Mouse (Mus musculus) neural tube, embryonic 15.5 days (tissue): ENCODE data around the gene Apbb2. TPM values are rescaled to one million over a fixed set of nuclear protein-coding genes. Genes with fewer than 3 reads are reported as not detected.

Source experiments
- ATAC-seq: fragments of 200-750 bp; cut with Nextera tagmentation; 2 replicates; pipeline ENCODE4 v1.8.0; 2017; ENCODE audit warnings: mild to moderate bottlenecking, moderate TSS enrichment, moderate library complexity; ENCODE audit not compliant: low FRiP score
- H3K27ac ChIP-seq: fragments of 300-500 bp; sonication (generic); replicated peaks from 2 replicates; pipeline ENCODE4 v1.5.1; 2015; ENCODE audit warnings: mild to moderate bottlenecking, inconsistent platforms
- H3K27me3 ChIP-seq: fragments of 300-500 bp; sonication (generic); replicated peaks from 2 replicates; pipeline ENCODE4 v1.6.1; 2015; ENCODE audit warnings: inconsistent platforms
- H3K36me3 ChIP-seq: fragments of 300-500 bp; sonication (generic); 2 replicates; pipeline ENCODE4 v1.6.1; 2015; ENCODE audit warnings: inconsistent platforms
- H3K4me1 ChIP-seq: fragments of 300-500 bp; sonication (generic); 2 replicates; pipeline ENCODE4 v1.6.1; 2015; ENCODE audit warnings: inconsistent platforms
- H3K4me2 ChIP-seq: fragments of 300-500 bp; sonication (generic); 2 replicates; pipeline ENCODE4 v1.6.1; 2015; ENCODE audit warnings: inconsistent platforms, mild to moderate bottlenecking, moderate library complexity
- H3K4me3 ChIP-seq: fragments of 300-500 bp; sonication (generic); replicated peaks from 2 replicates; pipeline ENCODE4 v1.5.1; 2015; ENCODE audit warnings: mild to moderate bottlenecking, inconsistent platforms
- H3K9ac ChIP-seq: fragments of 300-500 bp; sonication (generic); replicated peaks from 2 replicates; pipeline ENCODE4 v1.6.1; 2015; ENCODE audit warnings: mild to moderate bottlenecking, inconsistent platforms
- H3K9me3 ChIP-seq: fragments of 300-500 bp; sonication (generic); replicated peaks from 2 replicates; pipeline ENCODE4 v1.6.1; 2016; ENCODE audit warnings: inconsistent platforms
- WGBS: fragments of 180-500 bp; shearing (Covaris S2); methylation state at CpG from one replicate; pipeline ENCODE4 v1.1.7; 2015; ENCODE audit warnings: mixed read lengths; 5-methylcytosine and 5-hydroxymethylcytosine counted together
- polyA plus RNA-seq: library from polyadenylated mRNA; unstranded; fragments of >200 nt; fragmentation: Nextera tagmentation; extraction: Ambion mirVana; gene quantifications from 2 replicates; pipeline ENCODE4 v1.2.1, GENCODE M21; 2015

The Apbb2 gene
- polyA plus RNA-seq, 1 experiment from 2014 or later = 118 TPM

DNA sequence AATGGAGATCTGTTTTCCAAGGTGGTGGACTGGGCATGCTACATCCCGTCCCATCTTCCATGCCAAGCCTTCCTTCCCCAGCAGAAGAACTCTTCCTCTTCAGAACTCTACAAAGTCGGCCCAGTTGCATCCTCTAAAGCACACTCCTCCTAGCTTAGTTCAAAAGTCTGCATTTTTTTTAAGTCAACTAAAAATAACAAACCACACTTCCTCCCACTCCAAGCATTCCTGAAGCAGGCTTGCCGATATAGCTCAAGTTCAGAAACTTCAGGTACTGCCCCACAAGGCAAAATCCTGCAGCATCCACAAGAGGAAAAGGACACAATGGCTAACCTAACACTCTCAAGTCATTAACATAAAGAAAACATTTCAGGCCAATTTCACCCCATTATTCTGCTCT, 4.9 kb downstream of the Apbb2 start:
- 54% methylated on average over 3 of the region's 3 CpGs for WGBS
- ATAC-seq = no peak
- peaks cover 75% of the 10 kb centered on the region for H3K4me1 ChIP-seq
- H3K9me3 ChIP-seq = no peaks in the 10 kb centered on the region
- no peak overlapping the region for H3K9ac ChIP-seq
- no peak overlapping the region for H3K4me3 ChIP-seq
- 0 out of 2 replicates have a peak overlapping the region, but pooled peaks have one; percentile 3 for H3K27ac ChIP-seq
- H3K36me3 ChIP-seq = no peaks in the 10 kb centered on the region
- H3K27me3 ChIP-seq = no peaks in the 10 kb centered on the region
- no peak overlapping the region for H3K4me2 ChIP-seq

DNA sequence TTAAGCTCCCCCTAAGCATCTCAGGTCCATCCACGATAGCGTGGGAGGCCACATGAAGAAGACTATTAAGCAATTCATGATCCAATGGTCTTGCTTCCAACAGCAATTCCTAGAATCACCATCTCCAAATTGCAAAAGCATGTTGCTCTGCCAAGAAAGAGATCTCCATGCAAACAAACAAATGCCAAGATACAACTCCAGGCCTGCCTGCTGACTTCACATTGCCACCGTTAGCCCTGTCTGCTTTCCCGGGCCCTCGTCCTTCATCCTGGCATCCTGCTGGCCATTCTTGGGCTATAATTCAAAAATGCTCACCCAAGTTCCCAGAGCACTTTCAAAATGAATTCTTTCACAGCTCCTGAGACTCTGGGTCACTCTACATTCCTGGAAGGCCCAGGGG, 5.6 kb downstream of the Apbb2 start:
- Histone ChIP-seq H3K36me3 (no peaks in the 10 kb centered on the region), H3K4me2 (no peak overlapping the region), H3K27me3 (no peaks in the 10 kb centered on the region), H3K9me3 (no peaks in the 10 kb centered on the region), H3K4me3 (no peak overlapping the region), H3K4me1 (peaks cover 74% of the 10 kb centered on the region), H3K27ac (peak overlapping the region; percentile 3; the same call in 1 of the 2 replicates), H3K9ac (no peak overlapping the region)
- 45% methylated on average over 5 of the region's 5 CpGs for WGBS
- ATAC-seq = no peak

DNA sequence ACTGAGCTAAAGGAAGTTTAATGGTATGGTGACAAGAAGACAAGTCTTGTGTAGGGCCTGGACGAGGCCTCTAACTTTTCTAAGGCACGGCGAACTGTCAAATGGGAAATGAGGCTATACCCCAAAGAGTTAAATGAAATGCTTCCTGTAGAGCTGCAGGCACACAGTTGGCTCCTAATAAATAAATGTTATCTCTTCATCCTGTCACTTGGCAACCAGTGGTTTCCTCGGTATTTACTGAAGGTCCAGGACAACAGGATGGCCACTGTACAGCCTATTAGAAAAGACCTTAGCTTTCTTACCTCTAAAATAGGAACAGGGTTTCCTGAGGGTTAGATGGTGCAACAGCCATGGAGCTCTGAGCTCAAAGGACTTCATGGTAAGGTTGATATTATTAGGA, 6.7 kb downstream of the Apbb2 start:
- H3K9me3 ChIP-seq = no peaks in the 10 kb centered on the region
- peaks cover 70% of the 10 kb centered on the region for H3K4me1 ChIP-seq
- no peak overlapping the region for H3K9ac ChIP-seq
- H3K27ac ChIP-seq = no peak overlapping the region
- no peak for ATAC-seq
- H3K4me3 ChIP-seq = no peak overlapping the region
- H3K36me3 ChIP-seq = no peaks in the 10 kb centered on the region
- 51% methylated on average over 4 of the region's 4 CpGs for WGBS
- H3K4me2 ChIP-seq = no peak overlapping the region
- H3K27me3 ChIP-seq = no peaks in the 10 kb centered on the region

DNA sequence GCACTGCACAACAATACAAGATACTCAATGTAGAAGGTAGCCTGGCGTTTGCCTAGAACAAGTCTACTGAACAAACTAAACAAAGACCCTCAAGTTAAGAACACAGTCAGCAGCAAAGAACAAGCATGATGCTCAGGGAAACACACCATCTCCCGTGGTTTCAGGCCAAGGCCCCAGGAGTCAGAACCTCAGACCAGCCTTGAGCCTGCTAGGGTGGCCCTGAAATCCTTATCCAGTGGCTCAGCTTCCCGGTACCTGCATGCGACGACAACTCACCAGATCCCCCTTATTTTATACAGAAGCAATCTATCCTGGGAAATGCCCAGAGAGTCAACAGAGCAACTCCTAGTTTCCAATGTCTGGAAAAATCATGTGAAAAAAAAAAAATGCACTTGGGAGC, 7.2 kb downstream of the Apbb2 start:
- no peak for ATAC-seq
- WGBS = 96% methylated on average over 5 of the region's 5 CpGs

DNA sequence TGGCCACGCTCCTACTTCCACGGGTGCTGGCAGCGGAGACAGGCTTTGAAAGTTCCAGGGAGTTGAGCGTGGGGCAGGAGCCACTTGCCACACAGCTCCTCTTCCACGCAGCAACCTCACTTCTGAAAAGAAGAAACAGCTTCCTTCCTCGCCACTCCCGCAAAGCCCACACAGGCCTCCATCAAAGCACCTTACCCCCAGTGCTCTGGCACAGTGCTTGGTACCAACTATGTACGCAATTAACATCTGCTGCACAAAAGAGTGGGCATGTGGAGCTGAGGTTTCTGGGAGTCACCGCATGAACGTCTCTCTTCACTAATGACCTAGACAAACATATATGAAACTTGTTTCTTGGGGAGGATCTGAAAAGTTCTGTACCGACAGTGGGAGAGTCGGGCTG, 8.3 kb downstream of the Apbb2 start:
- Histone ChIP-seq H3K4me2 (no peak overlapping the region), H3K4me1 (peaks cover 57% of the 10 kb centered on the region), H3K36me3 (no peaks in the 10 kb centered on the region), H3K27ac (no peak overlapping the region), H3K27me3 (no peaks in the 10 kb centered on the region), H3K4me3 (no peak overlapping the region), H3K9ac (no peak overlapping the region), H3K9me3 (no peaks in the 10 kb centered on the region)
- no peak for ATAC-seq
- 84% methylated on average over 12 of the region's 12 CpGs for WGBS

More for the DNA sequence above, 7.2 kb downstream of the Apbb2 start:
- Histone ChIP-seq H3K9me3 (no peaks in the 10 kb centered on the region), H3K4me2 (no peak overlapping the region), H3K9ac (no peak overlapping the region), H3K4me1 (peaks cover 65% of the 10 kb centered on the region), H3K27ac (no peak overlapping the region), H3K27me3 (no peaks in the 10 kb centered on the region), H3K36me3 (no peaks in the 10 kb centered on the region), H3K4me3 (no peak overlapping the region)

DNA sequence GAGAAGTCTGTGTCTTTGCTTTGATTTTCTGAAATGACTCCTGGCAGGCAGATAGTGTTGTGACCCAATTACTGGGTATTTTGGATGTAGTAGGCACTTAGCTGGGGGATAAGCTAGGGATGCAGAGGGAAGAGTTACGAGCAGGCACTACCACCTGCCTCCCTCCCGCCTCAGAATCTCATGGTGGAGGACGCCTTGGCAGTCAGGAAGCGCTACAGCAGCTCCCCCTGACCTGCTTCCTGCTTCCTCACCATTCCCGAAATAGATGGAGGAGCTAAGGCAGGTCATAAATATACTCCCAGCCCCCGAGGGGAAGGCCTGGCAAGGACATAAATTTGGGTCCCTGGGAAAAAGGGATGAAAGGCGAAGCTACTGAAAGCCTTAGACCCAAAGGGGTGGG, 9.3 kb downstream of the Apbb2 start:
- H3K9ac ChIP-seq = no peak overlapping the region
- no peaks in the 10 kb centered on the region for H3K9me3 ChIP-seq
- peaks cover 47% of the 10 kb centered on the region for H3K4me1 ChIP-seq
- 20% methylated on average over 7 of the region's 7 CpGs for WGBS
- H3K36me3 ChIP-seq = no peaks in the 10 kb centered on the region
- H3K4me3 ChIP-seq = no peak overlapping the region
- no peak overlapping the region for H3K4me2 ChIP-seq
- H3K27ac ChIP-seq = peak overlapping the region; percentile 20; the same call in 1 of the 2 replicates
- peak; percentile 43; the same call in 1 of the 2 replicates for ATAC-seq
- no peaks in the 10 kb centered on the region for H3K27me3 ChIP-seq

DNA sequence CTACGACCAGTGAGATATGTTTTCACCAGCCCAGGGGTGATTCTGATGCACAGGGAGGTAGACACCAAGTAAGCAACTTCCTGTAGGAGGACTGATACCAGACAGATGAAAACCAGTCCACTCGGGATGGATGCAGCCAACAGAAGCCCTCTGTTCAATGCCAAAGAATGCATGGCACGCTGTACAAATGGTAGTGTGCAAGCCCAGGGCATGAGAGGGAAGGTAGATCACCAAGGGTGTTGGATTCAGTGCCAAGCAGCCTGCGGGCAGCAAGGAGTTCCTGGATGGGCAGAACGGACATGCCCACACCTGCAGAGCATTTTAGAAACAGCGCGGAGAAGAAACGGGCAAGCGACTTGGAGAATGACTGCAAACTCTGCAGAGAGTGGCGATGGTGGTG, 10.8 kb downstream of the Apbb2 start:
- Histone ChIP-seq H3K36me3 (no peaks in the 10 kb centered on the region), H3K4me2 (no peak overlapping the region), H3K4me1 (peaks cover 45% of the 10 kb centered on the region), H3K27ac (no peak overlapping the region), H3K27me3 (no peaks in the 10 kb centered on the region), H3K9ac (no peak overlapping the region), H3K4me3 (no peak overlapping the region), H3K9me3 (no peaks in the 10 kb centered on the region)
- no peak for ATAC-seq
- WGBS = 93% methylated on average over 10 of the region's 10 CpGs

DNA sequence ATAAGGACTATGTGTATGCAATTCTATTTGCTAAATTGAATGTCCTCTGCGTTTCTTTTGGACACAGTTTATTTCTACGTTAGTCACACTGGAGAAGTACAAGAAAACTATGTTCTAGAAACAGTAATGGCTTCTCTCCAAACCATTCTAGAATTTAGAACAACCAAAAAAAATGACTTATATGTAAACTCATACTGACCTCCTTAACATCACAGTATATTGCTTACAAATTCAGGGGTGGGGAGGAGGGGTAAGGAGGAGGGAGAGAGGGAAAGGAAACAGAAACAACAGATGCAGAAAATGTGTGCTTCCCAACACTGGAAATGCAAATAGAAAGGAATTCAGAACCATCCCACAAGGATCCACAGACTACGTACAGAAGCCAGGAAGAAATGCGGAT, 11.4 kb downstream of the Apbb2 start:
- no peak overlapping the region for H3K4me3 ChIP-seq
- H3K36me3 ChIP-seq = no peaks in the 10 kb centered on the region
- 85% methylated on average over 4 of the region's 4 CpGs for WGBS
- H3K9me3 ChIP-seq = no peaks in the 10 kb centered on the region
- H3K9ac ChIP-seq = no peak overlapping the region
- ATAC-seq = no peak
- no peak overlapping the region for H3K27ac ChIP-seq
- H3K4me1 ChIP-seq = peaks cover 46% of the 10 kb centered on the region
- no peak overlapping the region for H3K4me2 ChIP-seq
- no peaks in the 10 kb centered on the region for H3K27me3 ChIP-seq

DNA sequence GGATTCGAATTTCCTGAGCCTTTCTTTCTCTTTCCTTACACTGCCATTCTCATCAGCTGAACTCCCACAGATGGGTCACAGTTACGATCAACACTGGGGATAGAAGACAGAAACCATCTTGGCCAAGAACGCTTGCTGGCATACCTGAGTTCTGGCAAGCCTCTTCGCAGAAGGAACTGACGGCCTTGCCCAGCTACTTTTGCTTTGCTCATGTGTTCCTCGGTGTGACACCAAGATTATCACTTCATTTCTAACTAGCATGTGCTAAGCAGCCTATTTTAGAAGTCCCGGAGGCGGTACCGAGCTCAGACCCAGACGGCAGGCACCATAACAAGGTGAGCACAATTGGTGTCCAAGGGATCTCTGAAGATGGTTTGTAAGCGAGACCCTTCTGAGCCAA, 12.9 kb downstream of the Apbb2 start:
- WGBS = 93% methylated on average over 11 of the region's 11 CpGs
- no peaks in the 10 kb centered on the region for H3K9me3 ChIP-seq
- peaks cover 45% of the 10 kb centered on the region for H3K4me1 ChIP-seq
- H3K4me3 ChIP-seq = no peak overlapping the region
- H3K27me3 ChIP-seq = no peaks in the 10 kb centered on the region
- H3K27ac ChIP-seq = no peak overlapping the region
- no peak overlapping the region for H3K9ac ChIP-seq
- no peaks in the 10 kb centered on the region for H3K36me3 ChIP-seq
- ATAC-seq = no peak
- H3K4me2 ChIP-seq = no peak overlapping the region

DNA sequence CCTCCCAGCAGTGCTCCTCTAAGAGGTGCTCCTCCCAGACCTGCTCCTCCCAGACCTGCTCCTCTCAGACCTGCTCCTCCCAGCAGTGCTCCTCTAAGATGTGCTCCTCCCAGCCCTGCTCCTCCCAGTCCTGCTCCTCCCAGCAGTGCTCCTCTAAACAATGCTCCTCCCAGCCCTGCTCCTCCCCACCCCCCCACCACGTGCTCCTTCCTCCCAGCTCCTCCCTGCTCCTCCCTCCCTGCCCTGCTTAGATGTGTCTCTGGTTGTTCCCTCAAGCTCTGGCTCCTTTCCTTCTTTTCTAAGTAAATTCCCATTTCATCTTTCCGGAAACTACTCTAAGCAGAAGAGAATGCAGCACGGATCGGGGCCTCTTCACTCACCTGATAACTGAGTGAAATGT, 14.2 kb downstream of the Apbb2 start:
- Histone ChIP-seq H3K27me3 (no peaks in the 10 kb centered on the region), H3K27ac (no peak overlapping the region)
- no peak for ATAC-seq

DNA sequence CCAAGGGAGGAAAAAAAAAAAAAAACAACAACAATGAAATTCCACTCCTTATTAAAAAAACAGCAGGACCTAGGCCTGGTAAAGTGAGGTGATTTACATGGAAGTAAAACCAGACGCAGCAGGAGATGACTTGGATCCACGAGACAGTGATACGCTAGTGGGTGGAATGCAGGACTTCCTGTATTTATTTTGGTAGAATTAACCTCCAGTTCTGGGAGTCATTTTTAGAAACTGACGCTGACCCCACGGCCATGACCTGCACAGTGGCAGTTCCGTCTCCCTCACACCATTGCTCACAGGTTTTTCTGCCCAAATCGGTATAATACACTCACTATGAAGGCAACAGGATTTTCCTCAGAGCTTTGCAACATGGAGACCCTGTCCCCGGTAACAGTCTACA, 14.8 kb downstream of the Apbb2 start:
- no peak overlapping the region for H3K4me3 ChIP-seq
- H3K4me2 ChIP-seq = no peak overlapping the region
- WGBS = 62% methylated on average over 8 of the region's 8 CpGs
- no peaks in the 10 kb centered on the region for H3K27me3 ChIP-seq
- no peaks in the 10 kb centered on the region for H3K36me3 ChIP-seq
- H3K9me3 ChIP-seq = no peaks in the 10 kb centered on the region
- no peak overlapping the region for H3K9ac ChIP-seq
- no peak overlapping the region for H3K27ac ChIP-seq
- peaks cover 33% of the 10 kb centered on the region for H3K4me1 ChIP-seq
- ATAC-seq = no peak

More for the DNA sequence above, 14.2 kb downstream of the Apbb2 start:
- Histone ChIP-seq H3K4me1 (peaks cover 38% of the 10 kb centered on the region), H3K9ac (no peak overlapping the region), H3K4me3 (no peak overlapping the region), H3K9me3 (no peaks in the 10 kb centered on the region), H3K4me2 (no peak overlapping the region), H3K36me3 (no peaks in the 10 kb centered on the region)
- 87% methylated on average over 4 of the region's 4 CpGs for WGBS

DNA sequence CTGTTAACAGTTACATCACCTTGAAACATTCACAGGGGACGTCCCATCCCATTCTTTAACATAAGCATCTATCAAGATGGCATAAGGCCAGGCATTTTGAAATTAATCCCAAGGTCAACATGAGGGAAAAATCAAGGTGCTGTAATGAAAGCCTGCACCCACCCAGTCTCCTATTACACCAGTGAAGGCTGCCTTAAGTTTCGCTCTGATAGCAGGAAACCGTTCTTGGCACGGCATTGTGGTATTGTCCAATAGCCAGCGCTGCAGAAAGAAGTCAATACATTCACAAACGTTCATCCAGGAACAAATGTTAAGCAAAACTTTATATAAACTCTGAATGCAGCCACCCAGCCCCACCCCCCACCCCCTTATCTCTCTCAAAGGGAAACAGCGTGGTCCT, 15.4 kb downstream of the Apbb2 start:
- WGBS = 44% methylated on average over 7 of the region's 7 CpGs
- H3K27me3 ChIP-seq = no peaks in the 10 kb centered on the region

More for the DNA sequence above, 15.4 kb downstream of the Apbb2 start:
- H3K36me3 ChIP-seq = no peaks in the 10 kb centered on the region
- H3K9ac ChIP-seq = no peak overlapping the region
- H3K4me2 ChIP-seq = no peak overlapping the region
- H3K27ac ChIP-seq = no peak overlapping the region
- no peaks in the 10 kb centered on the region for H3K9me3 ChIP-seq
- ATAC-seq = no peak
- H3K4me3 ChIP-seq = no peak overlapping the region
- H3K4me1 ChIP-seq = peaks cover 33% of the 10 kb centered on the region
